Comparison of ENCODE assay signal across 25 mouse cellular contexts in the genomic region with DNA sequence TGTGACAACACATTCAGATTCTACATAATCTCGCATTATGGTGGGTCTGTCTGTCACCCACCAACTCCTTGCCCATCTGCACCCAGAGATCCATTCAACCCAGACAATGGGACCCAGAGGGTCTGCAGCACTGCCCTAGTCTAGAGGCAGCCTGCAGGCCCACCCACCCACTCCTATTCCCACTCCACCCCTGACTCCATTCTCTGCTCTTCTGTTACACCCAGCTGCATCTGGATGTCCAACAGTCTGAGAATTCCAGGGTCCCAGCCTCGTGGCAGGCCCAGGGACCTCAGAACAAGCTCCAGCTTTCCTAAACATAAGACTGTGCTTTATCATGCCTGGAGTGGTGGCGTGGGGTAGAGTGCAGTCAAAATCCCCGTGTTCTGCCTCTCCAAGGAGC.
DNase-seq lines count a peak whose midpoint lies in the region; ATAC-seq lines count a peak whose summit lies in the region.
"Had no signal": no experiment of that assay in that cellular context is flagged by ENCODE, and none has a peak within 500 bp of the region (broad histone marks: within the 10 kb centered on the region; RNA-seq: fewer than 3 reads in every experiment).

No protein-coding gene starts in this region.

- H3K9ac ChIP-seq in forebrain, embryonic 15.5 days (replicated peaks): no peak overlapping the region
- H3K9ac ChIP-seq in forebrain, embryonic 12.5 days: no peak overlapping the region
- H3K9ac ChIP-seq: heart, embryonic 13.5 days; hindbrain, embryonic 14.5 days had no signal

- peak; percentile 27 for DNase-seq in ES-CJ7 (ENCODE audit: low read depth, low spot score)
- DNase-seq in R1 (ENCODE audit: low read depth, low spot score): peak; percentile 18
- no peak for DNase-seq in spleen, adult 12 weeks (ENCODE audit: low spot score)
- DNase-seq in gastrocnemius, postnatal 25 days: no peak
- DNase-seq: adrenal gland, postnatal 10 days; adrenal gland, postnatal 36 days; cerebellum, adult 18-20 months; cerebellum, adult 9-11 months; cerebellum, postnatal 25 days; gastrocnemius, adult 2 months; gastrocnemius, postnatal 14 days; heart, adult 18-20 months; heart, postnatal 14 days; heart, postnatal 4 days; kidney, adult 18-20 months had no signal

- H3K9me3 ChIP-seq in forebrain, embryonic 15.5 days: no peaks in the 10 kb centered on the region
- no peaks in the 10 kb centered on the region for H3K9me3 ChIP-seq in forebrain, embryonic 12.5 days
- H3K9me3 ChIP-seq: forebrain, embryonic 10.5 days; heart, embryonic 13.5 days had no signal

- no peaks in the 10 kb centered on the region for H3K4me1 ChIP-seq in forebrain, embryonic 15.5 days
- no peaks in the 10 kb centered on the region for H3K4me1 ChIP-seq in forebrain, embryonic 12.5 days
- H3K4me1 ChIP-seq: heart, embryonic 13.5 days had no signal

- no peak overlapping the region for H3K4me2 ChIP-seq in forebrain, embryonic 15.5 days (replicated peaks)
- no peak overlapping the region for H3K4me2 ChIP-seq in forebrain, embryonic 12.5 days
- H3K4me2 ChIP-seq: heart, embryonic 13.5 days; hindbrain, embryonic 14.5 days had no signal

- no peak overlapping the region for H3K4me3 ChIP-seq in forebrain, embryonic 15.5 days
- no peak overlapping the region for H3K4me3 ChIP-seq in forebrain, embryonic 12.5 days (replicated peaks)
- H3K4me3 ChIP-seq: forebrain, embryonic 10.5 days; gastrocnemius, adult 2 months; heart, embryonic 13.5 days had no signal

- H3K27me3 ChIP-seq in forebrain, embryonic 15.5 days: no peaks in the 10 kb centered on the region
- H3K27me3 ChIP-seq in forebrain, embryonic 12.5 days: no peaks in the 10 kb centered on the region
- H3K27me3 ChIP-seq: heart, embryonic 13.5 days had no signal

- 68% methylated on average over 4 of the region's 4 CpGs for WGBS in forebrain, embryonic 15.5 days
- 69% methylated on average over 4 of the region's 4 CpGs for WGBS in forebrain, embryonic 12.5 days

- 0 out of 2 replicates have a peak, but pooled peaks have one; percentile 38 for ATAC-seq in forebrain, embryonic 15.5 days (replicated peaks)
- no peak for ATAC-seq in forebrain, embryonic 12.5 days (ENCODE audit: low FRiP score)
- ATAC-seq: CD4-positive, CD25-positive, alpha-beta regulatory T cell, adult 4 months; forebrain, embryonic 16.5 days; hindbrain, postnatal 0 days; inflammation-experienced regulatory T-cells, adult 6 months; intestine, embryonic 16.5 days had no signal

- H3K36me3 ChIP-seq in forebrain, embryonic 15.5 days: no peaks in the 10 kb centered on the region
- H3K36me3 ChIP-seq in forebrain, embryonic 12.5 days (replicated peaks): no peaks in the 10 kb centered on the region
- H3K36me3 ChIP-seq: forebrain, embryonic 10.5 days; heart, embryonic 13.5 days had no signal

- H3K27ac ChIP-seq in forebrain, embryonic 15.5 days (replicated peaks): no peak overlapping the region
- H3K27ac ChIP-seq in forebrain, embryonic 12.5 days: no peak overlapping the region
- H3K27ac ChIP-seq: forebrain, embryonic 10.5 days; gastrocnemius, adult 2 months; heart, embryonic 13.5 days; hindbrain, embryonic 14.5 days; hindbrain, postnatal 0 days had no signal

Comparison
In these comparisons a context has a peak if more than half of its experiments do, and no peak if none do; other contexts are left out.
1. DNase-seq: peak in ES-CJ7 (single experiment) and R1 (single experiment); none in spleen, adult 12 weeks (single experiment) and gastrocnemius, postnatal 25 days (single experiment).